Mouse (Mus musculus): ENCODE results near the gene Calm1. TPM values are rescaled to one million over a fixed set of nuclear protein-coding genes. Genes with fewer than 3 reads are reported as not detected.
"Not testable (repeated sequence)": the region's sequence is repeated elsewhere in the genome, so short reads cannot be mapped to it uniquely, and the experiment has no call there.

Gene Calm1
- total RNA-seq, 1 experiment from 2014 or later = 2,258 TPM

GRCm38 (mm10) chr12:100214738-100215137 lies 15.5 kb downstream of the Calm1 start:
- ATAC-seq (replicated peaks; ENCODE audit: insufficient number of reproducible peaks, low FRiP score, low TSS enrichment, poor library complexity, severe bottlenecking) = no peak

GRCm38 (mm10) chr12:100217087-100217486 lies 17.9 kb downstream of the Calm1 start:
- ATAC-seq (replicated peaks; ENCODE audit: insufficient number of reproducible peaks, low FRiP score, low TSS enrichment, poor library complexity, severe bottlenecking) = not testable (repeated sequence)

DNA sequence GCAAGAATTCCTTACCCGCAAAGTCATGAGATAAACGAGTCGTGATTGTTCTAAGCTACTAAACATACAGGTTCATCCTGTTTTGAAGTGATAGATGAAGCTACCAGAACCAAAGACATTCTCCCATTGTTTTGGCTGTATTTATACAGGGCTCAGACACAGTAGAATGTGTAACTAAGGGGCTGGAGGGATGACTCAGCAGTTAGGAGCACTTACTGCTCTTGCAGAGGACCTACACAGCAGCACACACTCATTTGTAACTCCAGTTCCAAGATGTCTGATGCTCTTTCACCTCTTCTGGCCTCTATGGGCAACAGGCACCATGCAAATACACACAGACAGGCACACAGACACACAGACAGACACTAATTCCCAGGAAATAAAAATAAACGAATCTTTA lies 20.8 kb downstream of the Calm1 start:
- ATAC-seq (replicated peaks; ENCODE audit: insufficient number of reproducible peaks, low FRiP score, low TSS enrichment, poor library complexity, severe bottlenecking) = no peak

GRCm38 (mm10) chr12:100221608-100222321 lies 22.5 kb downstream of the Calm1 start:
- no peak for ATAC-seq (replicated peaks; ENCODE audit: insufficient number of reproducible peaks, low FRiP score, low TSS enrichment, poor library complexity, severe bottlenecking)

- ATAC-seq (replicated peaks; ENCODE audit: insufficient number of reproducible peaks, low FRiP score, low TSS enrichment, poor library complexity, severe bottlenecking) = no peak
Measured at GRCm38 (mm10) chr12:100222322-100222993, 23.2 kb downstream of the Calm1 start.

DNA sequence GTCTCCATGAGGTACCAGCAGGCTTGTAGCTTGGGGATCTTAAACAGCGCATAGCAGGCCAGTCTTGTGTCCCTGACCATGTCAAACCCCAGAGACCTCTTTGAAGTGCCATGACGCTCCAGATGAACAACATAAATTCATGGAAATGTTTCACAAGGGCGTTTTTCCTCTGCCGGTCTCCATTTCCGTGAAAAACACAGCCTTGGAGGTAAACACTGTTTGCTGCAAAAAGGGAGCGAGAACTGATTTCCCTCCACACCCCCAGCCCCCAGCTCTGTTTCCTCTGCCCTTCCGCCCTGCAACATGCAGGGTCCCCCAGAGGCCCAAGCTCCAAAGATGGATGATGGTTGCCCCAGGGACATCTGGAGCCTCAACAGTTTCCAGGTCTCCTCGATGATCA lies 24.3 kb downstream of the Calm1 start:
- ATAC-seq (replicated peaks; ENCODE audit: insufficient number of reproducible peaks, low FRiP score, low TSS enrichment, poor library complexity, severe bottlenecking) = no peak

GRCm38 (mm10) chr12:100225196-100225595 lies 26.0 kb downstream of the Calm1 start:
- no peak; the same call in 1 of the 2 replicates for ATAC-seq (replicated peaks; ENCODE audit: insufficient number of reproducible peaks, low FRiP score, low TSS enrichment, poor library complexity, severe bottlenecking)

- no peak for ATAC-seq (replicated peaks; ENCODE audit: insufficient number of reproducible peaks, low FRiP score, low TSS enrichment, poor library complexity, severe bottlenecking)
Measured at GRCm38 (mm10) chr12:100226073-100226472, 26.8 kb downstream of the Calm1 start.

- no peak for ATAC-seq (replicated peaks; ENCODE audit: insufficient number of reproducible peaks, low FRiP score, low TSS enrichment, poor library complexity, severe bottlenecking)
Measured at GRCm38 (mm10) chr12:100226621-100227020, 27.4 kb downstream of the Calm1 start.

DNA sequence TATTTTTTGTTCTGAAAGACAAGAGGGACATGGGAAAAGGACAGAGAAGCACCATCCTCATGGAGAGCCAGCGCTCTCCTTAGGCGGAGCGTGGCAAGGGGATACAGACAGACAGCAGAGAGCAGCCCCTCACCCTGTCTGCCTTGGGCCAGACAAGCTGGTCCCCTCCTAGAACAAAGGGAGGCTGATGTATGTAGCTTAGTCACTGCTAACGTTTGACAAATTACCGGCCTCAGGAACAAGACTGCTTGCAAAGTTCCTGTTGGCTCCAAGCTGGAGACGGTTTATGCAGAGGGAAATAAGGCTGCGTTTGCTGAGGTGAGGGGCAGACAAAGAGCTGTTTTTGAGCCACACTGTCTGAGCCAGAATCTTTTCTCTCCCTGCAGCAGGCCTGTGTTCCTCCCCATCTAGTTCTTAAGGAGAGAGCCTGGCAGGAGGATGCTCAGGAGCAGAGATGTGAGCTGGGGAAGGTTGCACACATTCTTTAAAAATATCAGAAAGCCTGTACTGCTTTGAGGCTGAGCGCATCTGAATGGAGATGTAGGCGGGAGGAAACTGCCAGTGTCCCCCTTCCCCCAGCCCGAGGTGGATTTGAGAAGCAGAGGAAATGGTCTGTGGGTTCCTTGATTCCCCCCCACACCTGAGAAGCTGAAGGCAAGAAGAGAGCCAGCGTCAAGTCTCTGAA lies 28.9 kb downstream of the Calm1 start:
- no peak for ATAC-seq (replicated peaks; ENCODE audit: insufficient number of reproducible peaks, low FRiP score, low TSS enrichment, poor library complexity, severe bottlenecking)

DNA sequence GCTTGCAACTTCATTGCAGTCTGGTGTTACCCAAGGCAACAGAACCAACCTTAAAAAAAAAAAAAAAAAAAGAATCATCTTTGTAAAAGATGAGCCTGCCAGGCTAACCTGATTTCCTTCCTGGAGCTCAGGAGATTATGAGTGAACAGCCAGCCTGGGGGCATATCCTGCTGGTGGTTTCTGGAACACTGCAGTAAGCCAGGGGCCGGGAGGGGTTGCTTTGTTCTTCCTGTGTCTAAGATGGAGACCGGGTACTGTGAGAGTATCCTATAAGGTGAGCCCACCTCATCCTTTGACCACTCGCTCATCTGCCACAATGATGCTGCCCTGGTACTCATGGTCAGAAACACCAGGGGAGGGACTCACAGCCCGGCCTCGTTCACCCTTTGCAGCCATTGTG lies 35.0 kb downstream of the Calm1 start:
- ATAC-seq (replicated peaks; ENCODE audit: insufficient number of reproducible peaks, low FRiP score, low TSS enrichment, poor library complexity, severe bottlenecking) = no peak

DNA sequence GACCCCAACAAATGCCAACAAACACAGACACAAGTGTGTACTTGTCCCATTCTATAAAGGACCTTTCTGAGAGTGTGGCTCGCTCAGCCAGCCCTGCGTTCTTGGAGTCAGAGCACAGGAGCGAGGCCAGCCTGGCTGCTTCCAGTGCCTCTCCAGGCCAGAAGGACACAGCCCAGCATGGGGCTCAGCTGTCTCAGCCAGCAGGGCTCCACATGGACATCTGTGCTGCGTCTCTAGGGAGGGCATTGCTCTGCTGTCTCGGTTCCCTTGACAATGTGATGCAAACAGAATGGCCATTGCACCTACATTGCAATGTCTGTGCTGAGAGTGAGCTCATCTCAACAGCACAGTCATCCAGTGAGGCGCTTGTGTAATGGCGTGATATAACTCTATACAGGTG lies 35.7 kb downstream of the Calm1 start:
- no peak for ATAC-seq (replicated peaks; ENCODE audit: insufficient number of reproducible peaks, low FRiP score, low TSS enrichment, poor library complexity, severe bottlenecking)

GRCm38 (mm10) chr12:100235423-100235822 lies 36.2 kb downstream of the Calm1 start:
- ATAC-seq (replicated peaks; ENCODE audit: insufficient number of reproducible peaks, low FRiP score, low TSS enrichment, poor library complexity, severe bottlenecking) = no peak

DNA sequence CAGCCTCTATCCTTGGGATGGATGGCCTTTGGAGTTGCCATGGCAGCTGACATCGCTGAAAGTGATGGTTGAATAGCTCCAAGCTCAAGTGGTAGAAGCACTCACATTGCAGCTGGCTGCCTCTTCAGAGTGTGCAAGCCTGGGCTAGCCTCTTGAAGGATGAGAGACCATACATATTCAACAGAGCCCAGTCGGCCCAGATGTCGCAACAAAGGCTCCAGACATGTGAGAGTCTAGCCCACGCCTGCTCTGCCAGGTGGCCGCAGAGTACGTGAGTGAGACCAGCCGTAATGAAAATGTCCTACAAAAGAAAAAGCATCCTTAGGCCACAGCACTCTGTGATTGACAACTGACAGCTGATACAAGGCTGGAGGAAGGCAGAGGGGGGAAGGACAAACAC lies 40.2 kb downstream of the Calm1 start:
- no peak for ATAC-seq (replicated peaks; ENCODE audit: insufficient number of reproducible peaks, low FRiP score, low TSS enrichment, poor library complexity, severe bottlenecking)

DNA sequence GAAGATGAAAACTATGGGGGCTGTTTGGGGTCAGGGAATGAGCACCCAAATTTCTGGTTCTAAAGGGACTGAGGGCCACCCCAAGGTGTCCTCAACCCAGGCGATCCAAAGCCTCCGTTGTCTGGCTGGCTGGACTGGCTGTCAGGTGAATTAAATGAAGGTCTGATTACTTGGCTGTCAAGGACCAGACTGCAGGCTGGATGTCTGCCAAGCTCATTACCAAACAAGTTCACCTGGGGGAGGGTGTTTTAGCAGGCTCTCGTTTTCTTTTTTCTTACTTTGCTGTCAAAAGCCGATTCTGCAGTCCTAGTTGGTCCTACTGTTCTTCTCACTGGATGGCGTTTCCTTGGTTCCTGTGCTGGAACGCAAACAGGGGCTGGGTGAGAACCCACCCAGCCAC lies 40.6 kb downstream of the Calm1 start:
- no peak for ATAC-seq (replicated peaks; ENCODE audit: insufficient number of reproducible peaks, low FRiP score, low TSS enrichment, poor library complexity, severe bottlenecking)

DNA sequence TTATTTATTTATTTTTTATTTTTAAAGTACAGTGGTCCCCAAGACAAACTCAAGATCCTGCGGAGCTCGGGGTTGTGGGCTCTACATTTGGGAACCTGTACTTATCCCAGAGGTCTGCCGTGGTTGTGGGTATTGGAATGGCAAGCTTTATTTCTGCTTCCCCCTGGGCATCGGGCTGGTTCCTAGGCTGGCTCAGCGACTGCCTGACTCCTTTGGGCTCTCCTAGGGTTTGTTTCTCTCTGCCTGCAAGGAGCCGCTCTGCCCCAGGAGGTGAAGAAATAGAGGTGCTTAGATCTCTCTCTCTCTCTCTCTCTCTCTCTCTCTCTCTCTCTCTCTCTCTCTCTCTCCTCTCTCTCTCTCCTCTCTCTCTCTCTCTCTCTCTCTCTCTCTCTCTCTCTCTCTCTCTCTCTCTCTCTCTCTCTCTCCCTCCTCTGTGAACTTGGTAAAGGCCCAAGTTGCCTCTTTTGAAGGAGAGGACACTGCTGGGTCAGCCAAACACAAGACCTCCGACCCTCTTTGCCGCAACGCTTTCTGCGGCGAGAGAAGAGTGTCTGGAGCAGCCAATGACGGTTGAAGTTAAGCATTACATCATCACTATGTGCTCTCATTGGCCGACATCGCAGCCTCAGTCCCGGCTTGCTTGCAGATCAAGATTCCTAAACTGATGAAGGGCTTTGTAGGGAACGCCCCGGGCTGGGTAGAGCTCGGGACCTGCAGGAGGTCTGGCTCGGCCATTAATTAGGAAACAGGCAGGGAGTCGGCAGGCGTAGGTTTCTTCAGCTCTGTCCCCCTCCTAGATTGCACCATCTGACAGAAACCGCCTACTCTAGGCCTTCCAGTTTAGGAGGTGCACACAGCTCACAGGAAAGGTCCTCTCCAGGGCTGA lies 42.9 kb downstream of the Calm1 start:
- 0 out of 2 replicates have a peak, but pooled peaks have one; percentile 9 for ATAC-seq (replicated peaks; ENCODE audit: insufficient number of reproducible peaks, low FRiP score, low TSS enrichment, poor library complexity, severe bottlenecking)

- no peak for ATAC-seq (replicated peaks; ENCODE audit: insufficient number of reproducible peaks, low FRiP score, low TSS enrichment, poor library complexity, severe bottlenecking)
Measured at GRCm38 (mm10) chr12:100244580-100244979, 45.3 kb downstream of the Calm1 start.

- no peak for ATAC-seq (replicated peaks; ENCODE audit: insufficient number of reproducible peaks, low FRiP score, low TSS enrichment, poor library complexity, severe bottlenecking)
Measured at GRCm38 (mm10) chr12:100249170-100249569, 49.9 kb downstream of the Calm1 start.

DNA sequence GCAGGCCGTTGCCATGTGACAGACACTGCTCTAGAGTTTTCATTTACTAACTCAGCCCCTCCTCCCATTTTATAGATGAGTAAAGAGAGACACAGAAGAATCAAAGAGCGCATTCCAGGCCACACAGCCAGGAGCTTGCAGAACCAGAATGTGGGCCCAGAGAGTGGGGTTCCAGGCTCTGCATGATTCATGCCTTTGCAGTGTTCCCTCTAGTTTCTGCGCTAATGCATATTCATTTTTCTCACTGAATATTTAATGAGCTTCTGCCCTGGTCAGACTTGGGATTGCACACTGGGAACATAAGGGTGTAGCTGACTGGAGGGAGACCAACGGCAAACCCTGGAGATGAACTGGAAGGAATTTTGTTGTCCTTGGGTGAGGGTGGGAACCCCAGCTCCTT lies 55.2 kb downstream of the Calm1 start:
- no peak for ATAC-seq (replicated peaks; ENCODE audit: insufficient number of reproducible peaks, low FRiP score, low TSS enrichment, poor library complexity, severe bottlenecking)

All from monocyte, adult 5-6 weeks (primary cell).